Comparison of ENCODE assay signal across 21 mouse cellular contexts in the genomic region with DNA sequence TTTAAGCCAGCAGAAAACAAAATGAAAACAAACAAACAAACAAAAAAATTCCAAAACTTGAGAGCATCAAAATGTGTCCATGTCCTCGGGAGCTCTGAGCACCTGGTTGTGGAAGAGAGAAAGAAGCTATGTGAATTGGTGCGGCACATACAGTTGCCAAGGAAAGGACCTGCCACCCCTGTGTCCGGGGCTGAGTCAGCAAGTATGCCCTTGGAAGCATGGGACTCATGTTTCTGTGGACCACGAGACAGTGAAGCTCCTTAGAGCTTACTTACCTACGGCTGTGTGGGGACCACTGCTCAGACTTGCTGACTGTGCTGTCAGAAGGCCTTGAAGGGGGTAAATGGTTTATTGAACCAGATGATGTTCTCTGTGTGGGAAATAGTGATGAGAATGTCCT. TPM values are rescaled to one million over a fixed set of nuclear protein-coding genes. Genes with fewer than 3 reads are reported as not detected.
A peak's percentile ranks its signal among the peaks of the same experiment; 100 is the strongest.
DNase-seq lines count a peak whose midpoint lies in the region; ATAC-seq and TF ChIP-seq lines count a peak whose summit lies in the region.
"Had no signal": no experiment of that assay in that cellular context is flagged by ENCODE, and none has a peak within 500 bp of the region (broad histone marks: within the 10 kb centered on the region; RNA-seq: fewer than 3 reads in every experiment).

No protein-coding gene starts in this region.

- in situ Hi-C loops in ES-E14 (cut with MboI; ENCODE audit: low sequenced_read_pairs in 2 of 2, unreplicated experiment in 2 of 2) = no loop called here

- no peak for TF ChIP-seq EP300 in heart, adult 2 months (IDR thresholded peaks at IDR 0.05; ENCODE audit: insufficient read depth, low read depth, low read length)
- TF ChIP-seq EP300 in liver, postnatal 0 days (IDR thresholded peaks at IDR 0.05; ENCODE audit: low read depth) = no peak

- DNase-seq in adrenal gland, postnatal 10 days = peak; percentile 24
- DNase-seq in adrenal gland, adult 2 months = no peak
- DNase-seq in heart, adult 11 months = peak; percentile 79
- DNase-seq in heart, adult 2 months = no peak
- no peak for DNase-seq in ES-E14 (ENCODE audit: low read depth, low spot score)
- DNase-seq in liver, postnatal 0 days = no peak
- no peak for DNase-seq in kidney, postnatal 36 days
- DNase-seq: B cell, adult 2 months; cerebellum, adult 8-10 months; cerebellum, postnatal 14 days; embryo, embryonic 11 days had no signal

- H3K4me1 ChIP-seq in heart, adult 2 months (ENCODE audit: control insufficient read depth, insufficient read depth, low read length) = peaks cover 3% of the 10 kb centered on the region
- H3K4me1 ChIP-seq in ES-E14 (ENCODE audit: control insufficient read depth in 2 of 2, insufficient read depth in 2 of 2, low read length in 2 of 2, poor library complexity in 1 of 2) = peaks cover 16 to 28% of the 10 kb centered on the region in 2 experiments
- peaks cover 55% of the 10 kb centered on the region for H3K4me1 ChIP-seq in liver, postnatal 0 days (ENCODE audit: insufficient read depth)

- no peak overlapping the region for H3K27ac ChIP-seq in heart, adult 2 months
- H3K27ac ChIP-seq in ES-E14 (ENCODE audit: insufficient read depth, low read depth, low read length, poor library complexity, severe bottlenecking) = peak overlapping the region; percentile 32; the same call in 1 of the 2 replicates
- peak overlapping the region; percentile 96 for H3K27ac ChIP-seq in liver, postnatal 0 days (ENCODE audit: low read depth)
- H3K27ac ChIP-seq: embryonic facial prominence, embryonic 15.5 days; forebrain, embryonic 10.5 days; hindbrain, embryonic 10.5 days; hindbrain, embryonic 14.5 days; intestine, embryonic 15.5 days had no signal

- TF ChIP-seq POLR2A in heart, adult 2 months (IDR thresholded peaks at IDR 0.05; ENCODE audit: insufficient read depth, low read depth, low read length) = no peak

- WGBS in heart, adult 2 months = 92% methylated on average over 5 of the region's 5 CpGs
- WGBS in liver, postnatal 0 days (ENCODE audit: insufficient replicate concordance) = 82% methylated on average over 5 of the region's 5 CpGs

- intact Hi-C loops in heart, adult 2 months (cut with DNase I) = no loop called here

- no peaks in the 10 kb centered on the region for H3K36me3 ChIP-seq in heart, adult 2 months (ENCODE audit: control insufficient read depth, insufficient read depth, low read length)
- no peaks in the 10 kb centered on the region; the same call in 1 of the 2 replicates for H3K36me3 ChIP-seq in ES-E14 (ENCODE audit: control insufficient read depth, insufficient read depth, low read length, poor library complexity, severe bottlenecking)
- peaks cover 14% of the 10 kb centered on the region for H3K36me3 ChIP-seq in liver, postnatal 0 days (replicated peaks; ENCODE audit: insufficient read depth, low read length)

- peaks cover 4% of the 10 kb centered on the region for H3K79me2 ChIP-seq in heart, adult 2 months (replicated peaks; ENCODE audit: control insufficient read depth, insufficient read depth, low read length)

- no peaks in the 10 kb centered on the region for H3K9me3 ChIP-seq in ES-E14 (ENCODE audit: control insufficient read depth, insufficient read depth, low read depth, low read length)
- no peaks in the 10 kb centered on the region for H3K9me3 ChIP-seq in liver, postnatal 0 days (ENCODE audit: low read length)
- H3K9me3 ChIP-seq: embryonic facial prominence, embryonic 15.5 days; intestine, embryonic 15.5 days had no signal

- no peak overlapping the region for H3K9ac ChIP-seq in heart, adult 2 months (ENCODE audit: low read depth, low read length)
- H3K9ac ChIP-seq in ES-E14 (ENCODE audit: insufficient read depth, low read depth, low read length, poor library complexity, severe bottlenecking) = no peak overlapping the region
- no peak overlapping the region for H3K9ac ChIP-seq in liver, postnatal 0 days (replicated peaks)
- H3K9ac ChIP-seq: embryonic facial prominence, embryonic 15.5 days; heart, embryonic 12.5 days; hindbrain, embryonic 14.5 days; intestine, embryonic 15.5 days had no signal

- H3K4me2 ChIP-seq in liver, postnatal 0 days (ENCODE audit: low read depth, low read length) = no peak overlapping the region
- H3K4me2 ChIP-seq: embryonic facial prominence, embryonic 15.5 days; heart, embryonic 12.5 days; hindbrain, embryonic 14.5 days; intestine, embryonic 15.5 days had no signal

- no peak for TF ChIP-seq CTCF in heart, adult 2 months (IDR thresholded peaks at IDR 0.05)
- TF ChIP-seq CTCF in liver, postnatal 0 days (IDR thresholded peaks at IDR 0.05; ENCODE audit: low read depth) = no peak

- H3K4me3 ChIP-seq in heart, adult 2 months = no peak overlapping the region
- 0 out of 4 replicates have a peak overlapping the region, but pooled peaks of 1 of the 2 experiments have one; percentile 4 for H3K4me3 ChIP-seq in ES-E14 (ENCODE audit: insufficient read depth in 1 of 2, low read depth in 1 of 2, low read length in 2 of 2, poor library complexity in 1 of 2, severe bottlenecking in 1 of 2)
- no peak overlapping the region for H3K4me3 ChIP-seq in liver, postnatal 0 days (ENCODE audit: low read depth, low read length)
- H3K4me3 ChIP-seq: embryonic facial prominence, embryonic 15.5 days; erythroblast, embryonic 14.5 days; forebrain, embryonic 10.5 days; heart, embryonic 12.5 days; hindbrain, embryonic 10.5 days; intestine, embryonic 15.5 days had no signal

- no peak for ATAC-seq in liver, postnatal 0 days
- no peak for ATAC-seq in monocyte, adult 5-6 weeks (replicated peaks; ENCODE audit: insufficient number of reproducible peaks, low FRiP score, low TSS enrichment, poor library complexity, severe bottlenecking)
- ATAC-seq: CD4-positive, CD25-positive, alpha-beta regulatory T cell, adult 4 months; forebrain, embryonic 14.5 days; intestine, embryonic 15.5 days had no signal

- no peaks in the 10 kb centered on the region for H3K27me3 ChIP-seq in heart, adult 2 months (ENCODE audit: control insufficient read depth, insufficient read depth, low read length)
- H3K27me3 ChIP-seq in liver, postnatal 0 days (ENCODE audit: insufficient read depth, low read length) = no peaks in the 10 kb centered on the region
- H3K27me3 ChIP-seq: embryonic facial prominence, embryonic 15.5 days; heart, embryonic 12.5 days; intestine, embryonic 15.5 days had no signal

TF ChIP-seq in ES-E14, 5 proteins besides CTCF, POLR2A, EP300 and RAD21:
- TF ChIP-seq HCFC1 (IDR thresholded peaks at IDR 0.05; ENCODE audit: borderline replicate concordance, insufficient read depth, low read length) (no peak), CHD2 (IDR thresholded peaks at IDR 0.05; ENCODE audit: low read depth, low read length) (no peak), ZNF384 (IDR thresholded peaks at IDR 0.05; ENCODE audit: low read depth, low read length) (no peak), MAFK (IDR thresholded peaks at IDR 0.05; ENCODE audit: insufficient read depth, low read depth, low read length) (peak; percentile 73)

RNA-seq across cellular contexts. Expression of a gene that starts 16.0 kb away (rescaled TPM):
- total RNA-seq in adrenal gland, postnatal 10 days (2021) = 10 to 100 TPM; 16.6 to 21.2 TPM
- 10 to 100 TPM; 19.9 to 22.2 TPM for total RNA-seq in adrenal gland, adult 2 months (2021)
- 11.3 and 11.4 TPM in 2 replicates for polyA plus RNA-seq in adrenal gland, adult 2 months (2012; rRNA removed)
- total RNA-seq in heart, adult 2 months (2021) = 10 to 100 TPM in 1 of 2 experiments, 1 to 10 TPM in 1; 9.0 to 11.3 TPM
- 7.6 and 11.9 TPM in 2 replicates for polyA plus RNA-seq in heart, adult 2 months (2012; rRNA removed)
- total RNA-seq in ES-E14 (2012; rRNA removed) = 14.0 and 14.5 TPM in 2 replicates
- polyA plus RNA-seq in liver, postnatal 0 days (2015; fragmentation: Nextera tagmentation; extraction: Ambion mirVana) = 11.2 and 11.7 TPM in 2 replicates
- total RNA-seq in monocyte, adult 5-6 weeks (2017) = 5.0 to 11.5 TPM (median 5.5 TPM) in 3 replicates

RNA-seq across cellular contexts. Expression of a gene that starts 24.2 kb away (rescaled TPM):
- total RNA-seq in adrenal gland, postnatal 10 days (2021) = 100 to 1,000 TPM; 111 to 115 TPM
- 100 to 1,000 TPM; 130 to 135 TPM for total RNA-seq in adrenal gland, adult 2 months (2021)
- polyA plus RNA-seq in adrenal gland, adult 2 months (2012; rRNA removed) = 65.0 and 75.7 TPM in 2 replicates
- 100 to 1,000 TPM in 1 of 2 experiments, 10 to 100 TPM in 1; 90.0 to 106 TPM for total RNA-seq in heart, adult 2 months (2021)
- polyA plus RNA-seq in heart, adult 2 months (2012; rRNA removed) = 32.1 and 33.1 TPM in 2 replicates
- total RNA-seq in ES-E14 (2012; rRNA removed) = 46.2 and 64.6 TPM in 2 replicates
- polyA plus RNA-seq in liver, postnatal 0 days (2015; fragmentation: Nextera tagmentation; extraction: Ambion mirVana) = 16.8 and 17.7 TPM in 2 replicates
- total RNA-seq in monocyte, adult 5-6 weeks (2017) = 35.3 to 47.0 TPM (median 43.5 TPM) in 3 replicates

RNA-seq across cellular contexts. Expression of a gene that starts 50.0 kb away (rescaled TPM):
- total RNA-seq in adrenal gland, postnatal 10 days (2021) = 1 to 10 TPM; 1.5 to 1.7 TPM
- 1 to 10 TPM in 1 of 2 experiments, under 1 TPM in 1; 0.86 to 1.1 TPM for total RNA-seq in adrenal gland, adult 2 months (2021)
- 1.7 and 2.3 TPM in 2 replicates for polyA plus RNA-seq in adrenal gland, adult 2 months (2012; rRNA removed)
- under 1 TPM; 0.42 to 0.52 TPM for total RNA-seq in heart, adult 2 months (2021)
- 0.88 and 1.1 TPM in 2 replicates for polyA plus RNA-seq in heart, adult 2 months (2012; rRNA removed)
- total RNA-seq in ES-E14 (2012; rRNA removed) = 2.9 and 4.7 TPM in 2 replicates
- polyA plus RNA-seq in liver, postnatal 0 days (2015; fragmentation: Nextera tagmentation; extraction: Ambion mirVana) = 0.43 and 0.79 TPM in 2 replicates
- 0.38 to 2.7 TPM in 2 of 3 replicates, not detected in the other for total RNA-seq in monocyte, adult 5-6 weeks (2017)
- polyA plus RNA-seq: erythroblast, embryonic 14.5 days had no signal

Comparison
In these comparisons a context has a peak if more than half of its experiments do, and no peak if none do; other contexts are left out.
1. DNase-seq: peak in adrenal gland, postnatal 10 days (single experiment) and heart, adult 11 months (single experiment); none in adrenal gland, adult 2 months (single experiment), heart, adult 2 months (0 of 2), ES-E14 (single experiment), liver, postnatal 0 days (single experiment) and kidney, postnatal 36 days (0 of 2).